Mouse (Mus musculus) left cerebral cortex, adult 18-20 months (tissue): Measurements from ENCODE around the gene Tfam. TPM values are rescaled to one million over a fixed set of nuclear protein-coding genes. Genes with fewer than 3 reads are reported as not detected.

Experiments
- DNase-seq, 2 experiments: peaks; one replicate each; pipeline ENCODE4 v3.0.0; 2021 to 2022; ENCODE audit warnings: low spot score in 2 of 2, mixed read lengths in 1 of 2
- long read RNA-seq, 2 experiments: library from polyadenylated mRNA; stranded (forward); transcript quantifications; one replicate each; pipeline ENCODE4 v2.0.0; 2021
- total RNA-seq, 2 experiments: library from RNA; stranded (reverse); gene quantifications; 2 replicates each; pipeline ENCODE4 v1.2.3; 2021

Gene Tfam
- total RNA-seq, result 10 to 100 TPM; 39.5 to 45.9 TPM
- long read RNA-seq, experiment 1, full-length matches to known transcripts, result 30 of 32 reads
- long read RNA-seq, experiment 1, partial matches to known transcripts, result 1 of 32 reads
- long read RNA-seq, experiment 1, other reads (novel, unspliced or antisense), result 1 of 32 reads
- long read RNA-seq, experiment 2, full-length matches to known transcripts, result 17 of 17 reads
- long read RNA-seq, experiment 2, partial matches to known transcripts, result 0 of 17 reads
- long read RNA-seq, experiment 2, other reads (novel, unspliced or antisense), result 0 of 17 reads

DNA sequence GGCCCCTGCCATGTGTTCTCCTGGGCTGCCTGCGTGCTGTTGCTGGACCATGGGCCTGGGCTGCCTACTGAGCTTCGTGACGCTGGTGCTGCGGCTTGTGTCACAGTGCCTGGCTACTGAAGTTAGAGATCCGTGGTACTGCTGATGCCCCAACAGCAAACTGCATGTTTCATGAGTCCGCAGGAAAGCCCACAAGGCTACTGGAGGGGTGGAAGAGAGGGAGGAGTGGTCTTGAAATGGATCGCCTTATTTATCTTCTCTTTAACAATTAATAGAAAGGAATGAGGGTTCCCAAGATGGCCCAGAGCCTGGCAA, at the start of gene Tfam:
Gene Tfam, minus strand, starts transcription at position 41 of the 315 bp plus-strand sequence.
- DNase-seq, result no peak

DNA sequence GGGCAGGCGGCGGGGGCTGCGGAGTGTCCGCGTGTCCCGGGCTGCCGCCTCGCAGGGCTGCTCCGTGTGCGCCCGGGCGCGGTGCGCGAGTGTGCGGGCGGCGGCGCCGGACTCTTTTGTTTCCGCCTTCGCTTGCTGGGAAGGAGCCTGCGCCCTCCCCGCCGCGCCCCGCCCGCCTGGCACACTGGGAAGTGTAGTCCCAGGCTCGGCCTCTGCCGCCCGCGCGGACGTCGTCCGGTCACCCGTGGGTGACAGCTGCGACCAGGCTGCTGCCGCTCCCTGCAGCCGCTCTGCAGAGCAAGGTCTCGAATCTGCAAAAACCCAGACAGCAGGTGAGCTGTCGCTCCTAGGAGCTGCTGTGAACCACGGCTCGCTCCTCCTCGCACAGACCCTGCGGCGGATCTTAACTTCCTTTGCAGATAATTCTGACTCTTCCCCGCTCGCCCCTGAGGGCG, 47.1 kb upstream of the Tfam start, which contains the start of gene Ube2d1:
Gene Ube2d1, minus strand, starts transcription at position 137 of the 455 bp plus-strand sequence.
- peak; percentile 94 to 95 for DNase-seq

DNA sequence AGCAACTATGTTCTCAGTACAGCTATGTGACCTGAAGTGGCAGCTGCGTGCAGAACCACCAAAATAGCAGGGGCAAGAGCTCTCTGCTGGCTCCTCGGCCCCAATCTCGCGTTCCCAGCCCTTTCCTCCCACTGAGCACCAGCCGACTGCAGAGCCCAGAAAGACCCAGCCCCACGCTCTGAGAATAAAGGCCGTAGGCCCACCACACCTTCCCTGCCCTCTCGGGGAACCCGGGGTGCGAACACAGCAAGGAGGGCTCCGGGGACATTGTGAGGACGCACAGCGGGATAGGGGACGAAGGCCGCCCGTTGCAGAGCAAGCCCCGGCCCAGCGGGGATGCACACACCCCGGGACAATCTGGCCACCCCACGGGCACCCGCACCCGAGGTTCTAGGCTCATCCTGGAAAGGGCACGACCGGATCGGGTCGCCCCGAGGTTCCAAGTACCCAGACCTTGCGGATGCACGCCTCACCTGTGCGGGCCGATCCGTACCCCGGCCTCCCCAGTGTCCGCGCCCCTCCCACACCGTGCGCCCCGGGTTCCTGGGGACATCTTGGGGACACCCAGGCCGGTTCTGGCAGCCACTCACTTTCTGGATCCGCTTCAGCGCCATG, 46.5 kb upstream of the Tfam start:
- peak in 1 of 2 experiments; percentile 12 for DNase-seq

DNA sequence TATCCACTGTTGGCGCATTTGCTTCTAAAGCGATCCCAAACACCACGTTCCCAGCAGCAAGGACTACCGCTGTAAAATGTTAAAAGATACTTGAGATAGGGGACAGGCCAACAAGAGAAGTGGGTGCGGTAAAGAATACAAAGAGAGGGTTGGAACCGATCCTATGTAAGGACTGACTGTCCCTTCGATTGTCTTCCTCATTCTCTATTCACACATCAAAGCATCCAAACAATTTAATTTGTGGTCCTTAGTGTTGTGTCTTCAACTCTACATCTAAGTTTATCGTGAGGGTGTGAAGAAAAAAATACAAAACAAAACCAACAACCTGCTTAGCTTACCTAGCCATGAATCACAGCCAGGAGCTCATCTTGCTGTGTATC, 46.0 kb upstream of the Tfam start:
- no peak for DNase-seq

DNA sequence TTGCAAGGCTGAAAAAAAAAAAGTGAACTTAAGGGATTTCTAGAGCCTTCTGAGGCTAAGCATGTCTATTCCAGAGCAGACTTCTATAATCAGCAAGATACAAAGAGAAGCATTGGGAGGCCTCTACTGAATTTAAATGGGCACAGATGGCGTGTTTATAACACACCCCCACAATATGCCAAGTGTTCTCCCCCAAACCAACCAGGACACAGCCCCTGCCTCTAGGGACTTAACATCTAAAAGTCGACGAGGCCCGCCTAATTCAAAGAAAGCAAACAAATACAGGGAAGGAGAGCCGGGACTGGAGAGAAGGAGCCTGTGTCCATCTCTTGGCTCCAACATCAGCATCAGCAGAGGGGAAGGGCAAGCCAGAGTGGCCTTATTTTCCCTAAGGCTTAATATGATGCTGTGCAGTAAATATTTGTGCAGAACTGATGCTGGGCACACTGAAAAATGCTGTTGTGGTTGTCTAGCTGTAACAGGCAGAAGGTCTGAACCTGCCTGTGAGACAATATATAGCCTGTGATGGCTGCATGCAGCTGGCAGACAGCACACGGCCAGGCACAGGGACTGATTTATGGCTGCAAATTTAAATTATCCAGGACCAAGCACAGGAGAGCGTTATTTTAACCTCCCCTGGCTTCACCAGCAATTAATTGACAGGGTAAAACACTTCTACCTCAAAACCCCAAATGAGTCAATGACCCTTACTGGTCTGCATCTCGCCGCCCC, 35.1 kb upstream of the Tfam start:
- DNase-seq, result peak in 1 of 2 experiments; percentile 48

DNA sequence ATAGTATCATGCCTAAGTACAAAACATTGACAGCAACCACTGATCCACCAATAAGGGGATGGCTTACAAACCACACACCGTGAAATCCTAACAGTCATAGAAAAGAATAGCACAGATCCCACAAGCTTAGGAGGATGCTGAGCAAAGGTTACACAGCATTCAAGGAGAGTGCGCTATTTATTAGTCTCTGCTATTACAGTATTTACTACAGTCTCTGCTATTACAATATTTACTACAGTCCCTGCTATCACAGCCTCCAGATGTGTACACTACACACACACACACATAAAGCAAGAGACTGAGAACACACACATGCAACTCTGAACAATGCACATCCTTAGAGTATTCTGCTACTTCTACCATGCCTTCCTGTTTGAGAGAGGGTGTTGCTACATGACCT, 29.9 kb upstream of the Tfam start:
- no peak for DNase-seq

DNA sequence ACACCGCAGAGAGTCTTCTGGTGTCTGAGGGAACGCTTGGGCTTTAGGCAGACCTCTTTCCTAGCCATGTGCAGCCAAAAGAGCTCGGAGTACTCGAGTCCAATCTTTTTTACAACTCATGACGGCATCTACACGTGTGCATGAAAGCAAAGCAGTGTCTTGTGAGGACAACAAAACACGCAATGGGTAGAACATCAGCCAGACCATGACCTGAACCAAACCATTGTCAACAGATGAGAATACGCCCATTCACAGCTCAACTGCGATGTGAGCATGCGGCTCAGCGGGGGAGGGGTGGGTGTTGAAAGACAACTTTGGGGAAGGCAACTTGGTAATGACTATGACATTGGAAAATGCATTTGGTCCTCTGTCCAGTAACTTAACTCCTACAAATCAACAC, 29.4 kb upstream of the Tfam start:
- peak in 1 of 2 experiments; percentile 35 for DNase-seq

DNA sequence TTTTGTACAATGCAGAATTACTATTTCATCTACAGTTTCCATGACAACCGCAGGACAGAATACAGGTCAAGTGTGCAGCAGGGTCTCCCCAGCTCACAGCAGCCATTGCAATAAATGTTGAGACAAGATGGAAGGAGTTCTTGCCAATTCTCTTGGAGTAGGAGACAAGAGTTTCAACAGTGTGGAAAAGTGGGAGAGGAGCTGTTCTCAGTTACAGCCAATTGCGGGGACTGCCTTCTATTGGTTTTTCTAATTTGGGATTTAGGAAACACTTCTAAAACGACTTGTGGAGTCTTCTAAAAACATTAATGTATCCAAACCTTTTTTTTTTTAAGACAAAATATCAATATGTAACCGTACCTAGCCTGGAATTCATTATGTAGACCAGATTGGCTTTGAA, 27.0 kb upstream of the Tfam start:
- DNase-seq, result no peak

DNA sequence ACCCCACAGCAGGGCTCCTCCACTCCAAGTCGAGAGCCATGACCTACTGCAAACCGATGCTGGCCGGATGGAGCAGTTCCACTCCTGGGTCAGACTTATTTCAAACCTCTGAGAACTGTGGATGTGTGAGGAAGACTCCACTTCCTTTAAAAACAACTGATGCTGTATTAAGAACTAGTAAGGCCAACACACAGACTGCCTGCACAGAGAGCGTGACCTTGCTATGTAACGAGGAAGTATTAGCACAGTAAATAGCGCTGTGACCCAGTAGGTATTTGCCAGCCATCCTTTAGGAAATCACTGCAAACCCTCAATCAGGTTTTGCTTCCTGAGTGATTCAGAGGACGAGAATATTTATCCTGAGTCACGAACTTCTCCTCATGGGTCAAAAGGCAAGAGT, 23.6 kb upstream of the Tfam start:
- DNase-seq, result no peak

DNA sequence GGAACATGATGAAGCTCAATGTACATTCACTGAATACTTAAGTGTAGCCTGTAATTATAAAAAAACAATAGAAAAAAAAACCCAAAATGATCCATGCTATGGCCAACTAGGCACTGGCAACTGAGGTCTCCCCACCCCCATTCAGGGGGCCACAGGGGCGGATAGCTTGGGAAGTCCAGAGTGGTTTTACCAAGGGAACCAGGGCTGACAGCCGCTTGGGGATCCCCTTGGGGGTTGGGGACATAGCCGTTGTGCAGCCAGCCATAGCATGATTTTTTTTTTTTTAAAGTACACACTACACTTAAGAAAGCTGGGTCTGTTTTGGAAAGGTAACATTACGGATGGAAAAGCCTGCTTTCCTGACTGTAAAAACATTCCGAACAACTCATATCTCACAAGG, 20.9 kb upstream of the Tfam start:
- no peak for DNase-seq

DNA sequence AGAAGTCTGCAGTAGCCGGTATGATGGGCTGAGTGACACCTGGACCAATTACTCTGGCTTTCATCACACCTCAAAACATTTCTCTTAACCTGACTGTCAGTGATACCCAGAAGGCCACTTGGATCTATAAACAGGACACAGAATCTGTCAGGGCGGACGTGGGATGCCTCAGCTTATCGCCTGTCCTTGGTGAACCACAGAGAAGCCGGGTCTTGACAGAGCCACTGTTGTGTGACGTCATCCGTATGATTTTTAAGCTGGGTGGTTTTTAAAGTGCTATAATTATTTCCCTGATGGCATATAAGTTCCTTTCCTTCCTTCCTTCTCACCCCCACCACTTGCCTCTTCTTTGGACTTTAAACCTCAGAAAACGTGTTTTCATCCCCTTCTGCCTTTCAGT, 20.4 kb upstream of the Tfam start:
- no peak for DNase-seq

DNA sequence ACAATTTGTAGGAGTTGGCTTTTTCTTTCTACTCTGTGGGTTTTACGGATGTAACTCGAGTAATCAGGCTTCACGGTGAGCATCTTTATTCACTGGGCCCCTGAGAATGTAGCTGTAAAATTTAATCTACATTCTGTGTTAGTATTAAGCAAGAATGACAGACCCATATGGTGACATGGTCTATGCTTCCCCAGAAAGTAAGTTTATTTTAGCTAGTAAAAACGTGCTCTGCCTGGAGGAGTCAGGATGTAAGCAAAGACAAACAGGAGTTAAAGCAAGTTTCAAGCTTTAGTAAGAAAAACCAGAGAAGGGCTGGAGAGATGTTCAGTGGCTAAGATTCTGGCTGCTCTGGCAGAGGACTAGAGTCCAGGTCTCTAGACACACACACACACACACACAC, 15.1 kb upstream of the Tfam start:
- DNase-seq, result no peak

DNA sequence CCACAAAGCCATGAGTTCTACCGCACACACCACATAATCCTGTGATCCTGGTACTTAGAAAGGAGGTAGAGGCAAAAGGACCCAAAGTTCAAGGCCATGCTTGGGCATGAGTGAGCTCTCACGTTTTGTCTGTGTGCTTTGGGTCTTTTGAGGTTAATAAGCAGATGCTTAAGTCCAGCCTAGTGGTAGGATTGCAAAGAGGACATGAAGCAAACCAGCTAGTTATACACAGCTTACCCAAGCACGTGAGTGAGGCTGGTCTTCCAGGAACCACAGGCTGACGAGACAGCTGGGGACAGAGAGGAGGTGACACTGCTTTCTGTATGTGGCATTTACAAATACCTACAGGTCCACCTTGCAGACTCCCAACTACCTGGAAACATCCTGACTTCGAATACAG, 14.3 kb upstream of the Tfam start:
- no peak for DNase-seq

DNA sequence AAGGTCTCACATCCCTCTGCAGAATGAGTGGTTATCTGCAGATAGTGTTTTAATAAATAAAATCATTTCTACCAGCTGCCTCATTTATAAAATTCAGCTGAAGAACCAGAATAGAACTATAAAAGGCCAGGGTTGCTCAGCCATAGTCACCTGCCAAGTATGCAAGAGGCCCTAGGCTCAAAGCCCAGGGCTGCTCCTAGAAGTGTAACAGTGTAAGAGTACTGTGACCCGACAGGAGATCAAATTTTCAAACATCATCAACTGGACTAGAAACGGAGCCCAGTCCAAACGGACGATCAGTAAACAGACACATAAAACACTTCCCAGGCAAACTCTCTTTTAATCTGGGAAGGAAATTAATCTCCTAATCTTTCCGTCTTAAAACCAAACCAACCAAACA, 13.8 kb upstream of the Tfam start:
- no peak for DNase-seq

DNA sequence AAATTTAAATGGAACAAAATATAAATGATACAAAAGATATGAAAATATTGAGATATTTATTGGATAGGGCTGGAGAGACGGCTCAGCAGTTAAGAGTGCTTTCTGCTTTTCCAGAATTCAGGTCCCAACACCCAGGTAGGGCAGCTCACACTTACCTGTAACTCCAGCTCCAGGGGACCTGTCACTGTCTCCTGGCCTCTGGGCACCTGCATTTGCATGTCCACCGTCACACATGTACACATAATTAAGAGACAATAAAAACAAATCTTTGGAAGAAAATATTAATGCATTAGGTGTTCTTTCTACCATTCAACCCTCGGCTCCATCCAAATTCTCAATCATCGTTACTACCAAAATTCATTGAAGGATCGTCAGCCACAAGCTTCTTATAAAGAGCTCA, 13.2 kb upstream of the Tfam start:
- no peak for DNase-seq

DNA sequence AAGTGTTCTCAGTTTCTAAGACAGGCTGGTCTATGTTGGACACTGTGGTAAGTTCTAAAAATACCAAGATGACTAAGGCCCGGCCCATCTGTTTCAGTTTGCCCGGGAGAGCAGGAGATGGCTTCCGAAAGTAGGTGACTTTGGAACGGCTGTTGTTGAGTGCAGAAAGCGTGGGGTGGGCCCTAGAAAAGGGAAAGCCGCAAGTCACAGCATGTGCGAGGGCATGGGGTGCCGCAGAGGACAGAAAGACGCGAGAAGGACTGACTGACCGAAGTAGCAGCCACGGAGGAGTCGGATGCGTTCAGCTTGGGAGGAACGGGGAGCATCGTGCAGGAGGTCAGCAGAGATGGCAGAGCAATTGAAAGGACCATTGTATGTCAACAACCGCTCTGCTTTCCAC, 12.4 kb upstream of the Tfam start:
- DNase-seq, result peak; percentile 68 to 77

DNA sequence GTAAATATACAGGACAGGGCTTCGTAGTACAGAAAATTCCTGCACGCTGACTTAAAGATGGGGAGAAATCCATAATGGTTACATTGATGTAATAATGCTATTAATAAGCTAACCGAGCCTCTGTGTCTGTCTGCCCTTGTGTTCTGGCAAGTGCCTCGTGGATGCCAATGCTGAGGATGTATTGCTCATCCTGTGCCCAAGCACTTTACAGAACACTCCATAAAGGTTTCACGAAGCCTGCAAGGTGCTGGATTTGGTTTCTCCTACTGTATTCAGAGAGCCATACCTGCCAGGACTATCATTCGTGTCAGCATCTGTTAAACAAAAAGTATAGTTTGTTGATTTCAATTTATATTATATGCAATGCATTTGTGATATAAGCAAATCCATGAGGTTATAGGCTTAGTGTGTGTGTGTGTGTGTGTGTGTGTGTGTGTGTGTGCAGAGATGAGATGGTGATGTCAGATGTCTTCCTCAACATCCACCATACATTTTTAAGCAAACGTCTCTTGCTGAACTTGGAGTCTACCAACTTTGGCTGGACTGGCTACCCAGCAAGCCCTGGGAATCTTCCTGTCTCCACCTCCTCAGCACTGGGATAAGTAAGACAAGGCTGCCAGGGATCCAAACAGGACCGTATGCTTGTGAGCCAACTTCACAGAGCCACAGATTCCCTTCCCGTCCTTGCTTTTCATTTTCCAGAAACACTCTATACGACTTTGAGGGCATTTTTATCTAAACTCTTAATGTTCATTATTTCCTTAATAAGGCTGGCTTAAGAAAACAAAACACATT, 11.2 kb upstream of the Tfam start:
- no peak for DNase-seq

DNA sequence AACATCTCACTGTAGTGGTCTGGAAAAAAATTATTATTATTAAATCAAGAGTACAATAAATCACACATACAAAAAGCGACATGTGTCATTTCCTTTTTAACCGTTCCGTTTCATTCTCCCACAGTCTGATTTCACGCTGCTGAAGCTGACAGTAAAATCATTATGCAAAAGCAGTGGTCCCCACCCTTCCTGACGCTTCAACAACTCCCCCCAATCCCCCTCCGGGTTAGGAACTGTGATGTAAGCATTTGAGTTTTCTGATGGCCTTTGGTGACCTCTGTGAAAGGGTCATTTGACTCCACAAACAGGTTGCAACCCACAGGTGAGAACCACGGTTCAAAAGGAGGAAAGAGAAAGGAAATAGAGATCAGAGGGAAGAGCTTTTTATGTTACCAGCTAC, 8.9 kb upstream of the Tfam start:
- no peak for DNase-seq

DNA sequence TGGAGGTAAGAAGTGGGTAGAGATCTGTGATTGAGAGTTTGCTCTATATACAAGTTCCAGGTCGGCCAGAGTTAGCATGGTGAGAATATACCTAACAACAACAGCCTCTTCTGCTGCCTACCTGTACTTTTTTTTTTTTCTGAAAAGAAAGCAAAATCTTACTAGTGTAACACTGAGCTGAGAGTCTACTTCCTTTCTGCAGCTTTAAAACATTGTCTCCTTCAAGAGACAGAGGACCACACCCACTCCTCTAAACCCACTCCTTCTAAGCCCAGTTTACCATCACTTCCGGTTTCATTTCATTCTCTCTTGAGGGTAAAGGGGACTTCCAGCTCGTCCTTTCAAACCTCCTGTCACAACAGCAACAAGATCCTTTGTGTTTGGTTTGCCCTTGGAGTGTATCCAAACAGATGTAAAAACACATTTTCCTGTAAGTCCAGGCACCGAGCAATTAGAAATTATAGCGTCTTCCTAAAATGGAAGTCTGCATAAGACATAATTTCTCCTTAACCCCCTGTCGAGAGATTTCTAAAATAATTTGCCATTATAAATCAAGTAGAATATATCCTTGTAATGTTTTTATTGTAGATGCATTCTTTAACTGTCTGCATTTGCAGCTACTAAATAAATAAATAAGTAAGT, 1.5 kb upstream of the Tfam start:
- DNase-seq, result no peak

DNA sequence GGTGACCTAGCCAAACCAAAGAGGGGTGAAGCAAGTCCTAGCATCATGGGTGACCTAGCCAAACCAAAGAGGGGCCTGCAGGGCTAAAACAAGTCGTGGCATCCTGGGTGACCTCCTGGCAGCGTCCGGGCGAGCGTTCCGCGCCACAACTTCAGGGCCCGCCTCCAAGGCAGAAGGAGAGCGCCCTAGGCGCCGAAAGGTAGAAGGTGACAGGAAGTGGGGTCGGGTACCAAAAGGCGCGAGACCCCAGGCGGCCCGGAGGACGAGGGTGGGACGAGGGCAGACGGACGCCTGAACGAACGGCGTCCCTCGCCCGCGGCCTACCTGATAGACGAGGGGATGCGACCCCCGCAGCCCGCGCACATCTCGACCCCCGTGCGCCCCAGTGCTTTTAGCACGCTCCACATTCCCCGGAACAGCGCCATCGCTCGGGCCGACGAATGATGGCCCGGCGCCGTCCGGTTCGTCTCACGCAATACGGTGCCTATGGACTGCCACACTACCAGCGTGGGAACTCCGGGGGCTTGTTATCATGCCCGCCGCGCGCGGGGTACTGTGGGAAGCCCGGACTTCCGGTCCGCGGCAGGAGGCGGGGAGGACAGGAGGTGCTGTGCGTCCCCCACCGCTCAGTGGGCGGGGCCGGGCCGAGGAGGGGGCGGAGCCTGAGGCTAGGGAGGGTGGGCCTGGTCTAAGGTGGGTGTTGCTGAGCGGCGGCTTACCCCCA, 402 bp downstream of the Tfam start:
- peak; percentile 94 to 96 for DNase-seq

DNA sequence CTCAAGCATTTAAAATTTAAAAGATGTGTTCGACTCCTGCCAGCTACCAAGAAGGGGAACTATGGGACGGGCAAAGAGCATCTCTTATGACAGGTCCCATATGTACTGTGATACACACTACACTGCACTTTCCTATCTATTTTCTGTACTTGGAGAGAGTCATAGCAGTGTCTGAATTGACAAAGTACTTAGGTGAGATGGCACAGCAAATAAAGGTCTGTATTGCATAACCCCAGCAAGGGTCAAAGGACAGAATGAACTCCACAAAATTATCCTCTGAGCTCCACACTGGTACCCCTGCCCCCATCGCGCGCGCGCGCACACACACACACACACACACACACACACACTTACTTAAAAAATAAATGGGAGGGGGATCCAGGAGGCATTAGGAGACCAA, 4.0 kb downstream of the Tfam start:
- DNase-seq, result no peak
